Mouse (Mus musculus) C2C12 (cell line): Measurements from ENCODE around the gene Enox1. TPM values are rescaled to one million over a fixed set of nuclear protein-coding genes. Genes with fewer than 3 reads are reported as not detected.

Source experiments
- H3K27me3 ChIP-seq: one replicate; pipeline ENCODE4 v1.6.1; 2011; ENCODE audit not compliant: control insufficient read depth, insufficient read depth, insufficient read length
- H3K36me3 ChIP-seq: one replicate; pipeline ENCODE4 v1.6.1; 2011; ENCODE audit not compliant: control insufficient read depth, insufficient read depth
- H3K4me3 ChIP-seq: one replicate; pipeline ENCODE4 v1.5.1; 2011; ENCODE audit warnings: mild to moderate bottlenecking, control low read depth; ENCODE audit not compliant: poor library complexity, insufficient read depth, severe bottlenecking
- H3K79me2 ChIP-seq: one replicate; pipeline ENCODE4 v1.6.1; 2011; ENCODE audit not compliant: control insufficient read depth, insufficient read depth
- H3K79me3 ChIP-seq: one replicate; pipeline ENCODE4 v1.6.1; 2011; ENCODE audit warnings: low read depth, control low read depth
- H3ac ChIP-seq: one replicate; pipeline ENCODE3; 2011; ENCODE audit warnings: low read depth; ENCODE audit not compliant: control insufficient read depth, insufficient read length
- CEBPB ChIP-seq: IDR thresholded peaks from one replicate; pipeline ENCODE4 v1.6.1; 2011; ENCODE audit warnings: low read depth, mild to moderate bottlenecking, control low read depth, moderate library complexity
- CTCF ChIP-seq: IDR thresholded peaks from one replicate; pipeline ENCODE4 v1.5.1; 2011; ENCODE audit not compliant: control insufficient read depth, insufficient read depth, insufficient read length
- FOSL1 ChIP-seq: IDR thresholded peaks from one replicate; pipeline ENCODE4 v1.8.0; 2011; ENCODE audit warnings: mild to moderate bottlenecking, low read length; ENCODE audit not compliant: poor library complexity, insufficient read depth, severe bottlenecking
- MAX ChIP-seq: IDR thresholded peaks from one replicate; pipeline ENCODE4 v1.6.1; 2011; ENCODE audit warnings: mild to moderate bottlenecking, control low read depth
- MYOD1 ChIP-seq: IDR thresholded peaks from one replicate; pipeline ENCODE4 v1.6.1; 2011; ENCODE audit warnings: low read depth; ENCODE audit not compliant: control insufficient read depth, insufficient read length
- MYOG ChIP-seq: IDR thresholded peaks from one replicate; pipeline ENCODE4 v1.6.1; 2011; ENCODE audit not compliant: control insufficient read depth, insufficient read length; ENCODE audit errors: extremely low read depth
- USF1 ChIP-seq: IDR thresholded peaks from one replicate; pipeline ENCODE4 v1.6.1; 2011; ENCODE audit warnings: low read depth, mild to moderate bottlenecking, control low read depth, moderate library complexity
- polyA plus RNA-seq: library from polyadenylated mRNA; unstranded; fragments of >200 nt; fragmentation: generic; extraction: Trizol; gene quantifications from one replicate; pipeline ENCODE4 v1.2.1, GENCODE M21; 2012; ENCODE audit warnings: missing spikeins

Enox1 gene
- polyA plus RNA-seq, 1 experiment, result 0.75 TPM

- Histone ChIP-seq H3K4me3 (no peak overlapping the region), H3K79me2 (no peaks in the 10 kb centered on the region), H3K36me3 (no peaks in the 10 kb centered on the region), H3K79me3 (no peaks in the 10 kb centered on the region), H3ac (no peak overlapping the region), H3K27me3 (no peaks in the 10 kb centered on the region)
- TF ChIP-seq USF1, result peak; percentile 43
- TF ChIP-seq MYOD1, result peak; percentile 59
- no peak for TF ChIP-seq MYOG
- no peak for TF ChIP-seq FOSL1
- TF ChIP-seq CEBPB, result no peak
- TF ChIP-seq MAX, result no peak
Observed at GRCm38 (mm10) chr14:77636931-77637330, 480.4 kb downstream of the Enox1 start.

GRCm38 (mm10) chr14:77638148-77638547 lies 481.6 kb downstream of the Enox1 start:
- H3K36me3 ChIP-seq, result no peaks in the 10 kb centered on the region
- no peak for TF ChIP-seq CTCF
- H3ac ChIP-seq, result no peak overlapping the region
- no peaks in the 10 kb centered on the region for H3K79me3 ChIP-seq
- no peaks in the 10 kb centered on the region for H3K79me2 ChIP-seq
- no peaks in the 10 kb centered on the region for H3K27me3 ChIP-seq
- H3K4me3 ChIP-seq, result no peak overlapping the region

GRCm38 (mm10) chr14:77638616-77639015 lies 482.1 kb downstream of the Enox1 start:
- Histone ChIP-seq H3K27me3 (no peaks in the 10 kb centered on the region), H3ac (no peak overlapping the region), H3K36me3 (no peaks in the 10 kb centered on the region), H3K79me3 (no peaks in the 10 kb centered on the region), H3K79me2 (no peaks in the 10 kb centered on the region), H3K4me3 (no peak overlapping the region)
- TF ChIP-seq MAX, result no peak
- no peak for TF ChIP-seq CTCF
- TF ChIP-seq MYOG, result no peak
- no peak for TF ChIP-seq CEBPB
- TF ChIP-seq USF1, result no peak
- TF ChIP-seq FOSL1, result no peak
- TF ChIP-seq MYOD1, result no peak

GRCm38 (mm10) chr14:77639586-77639985 lies 483.0 kb downstream of the Enox1 start:
- Histone ChIP-seq H3ac (no peak overlapping the region), H3K4me3 (no peak overlapping the region), H3K27me3 (no peaks in the 10 kb centered on the region), H3K36me3 (no peaks in the 10 kb centered on the region), H3K79me3 (no peaks in the 10 kb centered on the region), H3K79me2 (no peaks in the 10 kb centered on the region)
- no peak for TF ChIP-seq MYOD1
- no peak for TF ChIP-seq FOSL1
- TF ChIP-seq MAX, result no peak
- TF ChIP-seq CTCF, result no peak
- TF ChIP-seq CEBPB, result no peak
- no peak for TF ChIP-seq USF1
- TF ChIP-seq MYOG, result no peak

- TF ChIP-seq MAX (no peak), USF1 (no peak), CEBPB (no peak), CTCF (no peak), FOSL1 (no peak), MYOD1 (no peak), MYOG (no peak)
- H3K27me3 ChIP-seq, result no peaks in the 10 kb centered on the region
- no peaks in the 10 kb centered on the region for H3K79me2 ChIP-seq
- H3K79me3 ChIP-seq, result no peaks in the 10 kb centered on the region
- no peak overlapping the region for H3K4me3 ChIP-seq
- H3ac ChIP-seq, result no peak overlapping the region
- H3K36me3 ChIP-seq, result no peaks in the 10 kb centered on the region
Observed at GRCm38 (mm10) chr14:77642314-77642713, 485.8 kb downstream of the Enox1 start.

- no peak for TF ChIP-seq MAX
- TF ChIP-seq USF1, result no peak
- no peak for TF ChIP-seq CEBPB
- TF ChIP-seq CTCF, result no peak
- TF ChIP-seq FOSL1, result no peak
- no peak for TF ChIP-seq MYOG
- TF ChIP-seq MYOD1, result no peak
- no peaks in the 10 kb centered on the region for H3K79me2 ChIP-seq
- H3K4me3 ChIP-seq, result no peak overlapping the region
- H3K79me3 ChIP-seq, result no peaks in the 10 kb centered on the region
- no peak overlapping the region for H3ac ChIP-seq
- no peaks in the 10 kb centered on the region for H3K36me3 ChIP-seq
- H3K27me3 ChIP-seq, result no peaks in the 10 kb centered on the region
Observed at GRCm38 (mm10) chr14:77646196-77646595, 489.6 kb downstream of the Enox1 start.
